17 mouse cellular contexts compared by ENCODE assay signal in the genomic region with DNA sequence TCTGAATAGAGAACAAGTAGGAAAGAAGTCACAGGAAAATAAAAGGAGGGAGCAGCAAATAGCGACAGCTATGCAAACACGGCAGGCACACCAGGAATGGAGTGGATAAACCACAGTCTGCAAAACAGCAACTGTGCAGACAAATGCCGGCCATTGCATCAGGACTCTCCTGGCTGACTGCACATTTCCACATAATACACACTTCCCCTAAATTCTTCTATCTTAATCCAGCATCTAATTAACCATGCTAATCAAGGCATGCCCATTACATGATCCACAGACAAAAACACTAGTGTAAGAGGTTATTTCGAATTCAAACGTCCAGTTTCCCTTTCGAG.
DNase-seq lines count a peak whose midpoint lies in the region; ATAC-seq and TF ChIP-seq lines count a peak whose summit lies in the region.
"Had no signal": no experiment of that assay in that cellular context is flagged by ENCODE, and none has a peak within 500 bp of the region (broad histone marks: within the 10 kb centered on the region; RNA-seq: fewer than 3 reads in every experiment).

No protein-coding gene starts in this region.

- intact Hi-C loops in left cerebral cortex, adult 2 months (cut with DNase I): loop anchor here (5.0 kb wide), 2 partner anchors 55 to 125 kb away; no protein-coding TSS in a partner anchor
- intact Hi-C loops in left cerebral cortex, postnatal 10 days (cut with DNase I): no loop called here

- no peaks in the 10 kb centered on the region for H3K9me3 ChIP-seq in heart, embryonic 13.5 days
- H3K9me3 ChIP-seq in hindbrain, postnatal 0 days (ENCODE audit: low read length): no peaks in the 10 kb centered on the region
- H3K9me3 ChIP-seq in midbrain, postnatal 0 days (ENCODE audit: low read length): no peaks in the 10 kb centered on the region
- H3K9me3 ChIP-seq: embryonic facial prominence, embryonic 12.5 days; limb, embryonic 15.5 days had no signal

- peak overlapping the region; percentile 27 for H3K4me2 ChIP-seq in heart, embryonic 13.5 days
- no peak overlapping the region for H3K4me2 ChIP-seq in hindbrain, postnatal 0 days (ENCODE audit: low read depth, low read length)
- 0 out of 2 replicates have a peak overlapping the region, but pooled peaks have one; percentile 18 for H3K4me2 ChIP-seq in midbrain, postnatal 0 days (ENCODE audit: low read depth, low read length, poor library complexity, severe bottlenecking)
- H3K4me2 ChIP-seq: embryonic facial prominence, embryonic 12.5 days; limb, embryonic 15.5 days had no signal

- H3K4me3 ChIP-seq in heart, embryonic 13.5 days: no peak overlapping the region
- no peak overlapping the region for H3K4me3 ChIP-seq in left cerebral cortex, adult 2 months
- no peak overlapping the region for H3K4me3 ChIP-seq in hindbrain, postnatal 0 days (ENCODE audit: low read length)
- no peak overlapping the region for H3K4me3 ChIP-seq in midbrain, postnatal 0 days (ENCODE audit: low read depth, low read length)
- H3K4me3 ChIP-seq: embryonic facial prominence, embryonic 12.5 days; limb, embryonic 15.5 days had no signal

- no peak overlapping the region for H3K27ac ChIP-seq in heart, embryonic 13.5 days (replicated peaks)
- peak overlapping the region; percentile 45 for H3K27ac ChIP-seq in left cerebral cortex, adult 2 months
- H3K27ac ChIP-seq in hindbrain, postnatal 0 days: peak overlapping the region; percentile 9; the same call in 1 of the 2 replicates
- peak overlapping the region; percentile 8 for H3K27ac ChIP-seq in midbrain, postnatal 0 days (ENCODE audit: low read depth, low read length)
- H3K27ac ChIP-seq: embryonic facial prominence, embryonic 12.5 days; limb, embryonic 15.5 days; stomach, postnatal 0 days had no signal

- H3K4me1 ChIP-seq in heart, embryonic 13.5 days: peaks cover 14% of the 10 kb centered on the region
- H3K4me1 ChIP-seq in hindbrain, postnatal 0 days (ENCODE audit: insufficient read depth, low read length): peaks cover 6% of the 10 kb centered on the region; the same call in 1 of the 2 replicates
- no peaks in the 10 kb centered on the region; the same call in 1 of the 2 replicates for H3K4me1 ChIP-seq in midbrain, postnatal 0 days (ENCODE audit: insufficient read depth, low read length)
- H3K4me1 ChIP-seq: embryonic facial prominence, embryonic 12.5 days; limb, embryonic 15.5 days had no signal

- ATAC-seq in heart, embryonic 13.5 days (ENCODE audit: extremely low read depth, insufficient number of reproducible peaks, low FRiP score, low TSS enrichment): no peak
- ATAC-seq in hindbrain, postnatal 0 days: no peak
- ATAC-seq in midbrain, postnatal 0 days (ENCODE audit: low FRiP score): no peak

- WGBS in heart, embryonic 13.5 days: 56% methylated on average over 6 of the region's 6 CpGs
- 34% methylated on average over 6 of the region's 6 CpGs for WGBS in hindbrain, postnatal 0 days
- WGBS in midbrain, postnatal 0 days: 51% methylated on average over 6 of the region's 6 CpGs

- no peak for TF ChIP-seq CTCF in left cerebral cortex, adult 2 months (IDR thresholded peaks at IDR 0.05)
- no peak for TF ChIP-seq CTCF in hindbrain, postnatal 0 days (IDR thresholded peaks at IDR 0.05; ENCODE audit: low read depth)
- no peak for TF ChIP-seq CTCF in midbrain, postnatal 0 days (IDR thresholded peaks at IDR 0.05)

- H3K9ac ChIP-seq in heart, embryonic 13.5 days: no peak overlapping the region
- H3K9ac ChIP-seq in hindbrain, postnatal 0 days (replicated peaks; ENCODE audit: low read length): no peak overlapping the region; the same call in 1 of the 2 replicates
- no peak overlapping the region for H3K9ac ChIP-seq in midbrain, postnatal 0 days (replicated peaks; ENCODE audit: low read length, poor library complexity, severe bottlenecking)
- H3K9ac ChIP-seq: embryonic facial prominence, embryonic 12.5 days; limb, embryonic 15.5 days had no signal

- DNase-seq in heart, adult 8-10 months (ENCODE audit: low spot score): no peak
- DNase-seq in left cerebral cortex, adult 2 months (ENCODE audit: extremely low spot score in 1 of 2, low spot score in 2 of 2): no peak
- DNase-seq in left cerebral cortex, postnatal 10 days (ENCODE audit: extremely low spot score in 1 of 2, low spot score in 2 of 2): no peak
- no peak for DNase-seq in hindbrain, postnatal 0 days (ENCODE audit: low spot score)
- DNase-seq in midbrain, postnatal 0 days (ENCODE audit: low spot score): no peak
- no peak for DNase-seq in gastrocnemius, adult 18-20 months (ENCODE audit: low spot score)
- DNase-seq: adrenal gland, postnatal 36 days; cerebellum, adult 8-10 months; kidney, adult 9 months; kidney, postnatal 4 days; lung, postnatal 14 days; right cerebral cortex, postnatal 25 days; thymus, postnatal 36 days had no signal

- H3K36me3 ChIP-seq in heart, embryonic 13.5 days: no peaks in the 10 kb centered on the region
- H3K36me3 ChIP-seq in hindbrain, postnatal 0 days (ENCODE audit: insufficient read depth, low read length): no peaks in the 10 kb centered on the region
- H3K36me3 ChIP-seq in midbrain, postnatal 0 days (ENCODE audit: insufficient read depth, low read length): no peaks in the 10 kb centered on the region
- H3K36me3 ChIP-seq: embryonic facial prominence, embryonic 12.5 days; limb, embryonic 15.5 days had no signal

- no peaks in the 10 kb centered on the region for H3K27me3 ChIP-seq in heart, embryonic 13.5 days (replicated peaks)
- no peaks in the 10 kb centered on the region for H3K27me3 ChIP-seq in hindbrain, postnatal 0 days (ENCODE audit: insufficient read depth, low read length)
- no peaks in the 10 kb centered on the region for H3K27me3 ChIP-seq in midbrain, postnatal 0 days (ENCODE audit: insufficient read depth, low read length)
- H3K27me3 ChIP-seq: embryonic facial prominence, embryonic 12.5 days; limb, embryonic 15.5 days had no signal
